ENCODE assay signal across 14 mouse cellular contexts in the genomic region with DNA sequence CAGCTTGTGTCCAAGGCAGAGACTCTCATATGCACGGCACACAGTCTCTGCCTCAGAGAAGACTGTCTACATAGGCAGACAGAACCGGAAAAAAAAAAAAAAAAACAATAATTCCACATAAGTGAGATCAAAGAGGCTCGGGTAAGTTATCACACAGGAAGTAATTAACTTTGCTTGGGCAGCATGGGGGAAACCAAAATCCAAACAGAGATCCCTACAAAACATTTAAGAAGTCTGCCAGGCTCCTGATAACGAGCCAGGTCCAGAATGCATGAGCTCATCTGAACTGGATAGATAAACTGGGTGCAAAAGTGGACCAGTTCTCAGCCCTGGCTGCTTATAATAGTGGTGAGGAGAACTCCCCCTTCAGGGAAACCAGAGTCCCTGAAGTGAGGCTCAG.
DNase-seq lines count a peak whose midpoint lies in the region; ATAC-seq lines count a peak whose summit lies in the region.
"Had no signal": no experiment of that assay in that cellular context is flagged by ENCODE, and none has a peak within 500 bp of the region (broad histone marks: within the 10 kb centered on the region; RNA-seq: fewer than 3 reads in every experiment).

No protein-coding gene starts in this region.

- no peak overlapping the region for H3K27ac ChIP-seq in heart, embryonic 16.5 days (ENCODE audit: low read length)
- H3K27ac ChIP-seq: hindbrain, embryonic 15.5 days; liver, embryonic 13.5 days; neural tube, embryonic 13.5 days had no signal

- no peaks in the 10 kb centered on the region for H3K9me3 ChIP-seq in heart, embryonic 16.5 days (replicated peaks; ENCODE audit: control insufficient read depth, low read length)
- H3K9me3 ChIP-seq: hindbrain, embryonic 15.5 days; liver, embryonic 13.5 days; neural tube, embryonic 13.5 days had no signal

- DNase-seq in heart, adult 9 months (ENCODE audit: low spot score in 2 of 2) = no peak
- peak; percentile 74 for DNase-seq in MEL-GATA-1-ER (ENCODE audit: extremely low read depth, low read depth)
- DNase-seq in heart, postnatal 10 days = peak; percentile 10 to 19
- DNase-seq in lung, postnatal 25 days (ENCODE audit: low spot score) = peak; percentile 66
- no peak for DNase-seq in embryo, embryonic 11 days
- no peak for DNase-seq in c-Kit-positive CD71-positive TER-119-positive erythroid progenitor cells, embryonic 14.5 days (ENCODE audit: low spot score)
- DNase-seq: forebrain, postnatal 0 days; gastrocnemius, postnatal 14 days; kidney, adult 2 months; liver, embryonic 13.5 days; midbrain, embryonic 14.5 days had no signal

- H3K9ac ChIP-seq in heart, embryonic 16.5 days (ENCODE audit: low read length) = no peak overlapping the region
- H3K9ac ChIP-seq: forebrain, postnatal 0 days; hindbrain, embryonic 15.5 days; liver, embryonic 13.5 days; neural tube, embryonic 13.5 days had no signal

- H3K4me2 ChIP-seq in heart, embryonic 16.5 days (ENCODE audit: low read depth, low read length) = no peak overlapping the region
- H3K4me2 ChIP-seq: hindbrain, embryonic 15.5 days; liver, embryonic 13.5 days; neural tube, embryonic 13.5 days had no signal

- peaks cover 13% of the 10 kb centered on the region for H3K4me1 ChIP-seq in heart, embryonic 16.5 days (ENCODE audit: control insufficient read depth, insufficient read depth, low read length)

- intact Hi-C loops in heart, postnatal 10 days (cut with DNase I) = no loop called here

- ATAC-seq in heart, embryonic 16.5 days (replicated peaks; ENCODE audit: extremely low read depth, insufficient read depth, low FRiP score) = peak; percentile 58; the same call in 1 of the 2 replicates

- no peaks in the 10 kb centered on the region for H3K27me3 ChIP-seq in heart, embryonic 16.5 days (ENCODE audit: control insufficient read depth, insufficient read depth, low read length)
- H3K27me3 ChIP-seq: hindbrain, embryonic 15.5 days; liver, embryonic 13.5 days; neural tube, embryonic 13.5 days had no signal

- no peak overlapping the region for H3K4me3 ChIP-seq in heart, embryonic 16.5 days (ENCODE audit: low read length)
- H3K4me3 ChIP-seq: hindbrain, embryonic 15.5 days; liver, embryonic 13.5 days; neural tube, embryonic 13.5 days had no signal

- no peaks in the 10 kb centered on the region for H3K36me3 ChIP-seq in heart, embryonic 16.5 days (ENCODE audit: control insufficient read depth, insufficient read depth)
- H3K36me3 ChIP-seq: hindbrain, embryonic 15.5 days; liver, embryonic 13.5 days; neural tube, embryonic 13.5 days had no signal

- 14% methylated on average over 4 of the region's 4 CpGs for WGBS in heart, embryonic 16.5 days

Comparison
In these comparisons a context has a peak if more than half of its experiments do, and no peak if none do; other contexts are left out.
1. DNase-seq: peak in MEL-GATA-1-ER (single experiment), heart, postnatal 10 days (2 of 2) and lung, postnatal 25 days (single experiment); none in heart, adult 9 months (0 of 2), embryo, embryonic 11 days (single experiment) and c-Kit-positive CD71-positive TER-119-positive erythroid progenitor cells, embryonic 14.5 days (single experiment).